Mouse (Mus musculus) heart, postnatal 0 days (tissue): Measurements from ENCODE around the gene Rbms3.

Source experiments
- CTCF ChIP-seq: IDR thresholded peaks from 2 replicates; pipeline ENCODE4 v1.5.1; 2016; ENCODE audit warnings: antibody characterized with exemption, control low read depth, low read depth
- EP300 ChIP-seq: IDR thresholded peaks from 2 replicates; pipeline ENCODE4 v1.6.1; 2016; ENCODE audit warnings: antibody characterized with exemption, low read depth

- TF ChIP-seq EP300 = no peak
- no peak for TF ChIP-seq CTCF
Measured at GRCm38 (mm10) chr9:116702611-116703010, 927.1 kb downstream of the Rbms3 start.
